Mouse (Mus musculus) MEL (cell line): ENCODE data around the gene Rbm45. TPM values are rescaled to one million over a fixed set of nuclear protein-coding genes. Genes with fewer than 3 reads are reported as not detected.

ENCODE experiments used
- DNase-seq: peaks from one replicate; pipeline ENCODE4 v3.0.0; 2011; ENCODE audit warnings: low read depth, low spot score
- H3K27ac ChIP-seq: 2 replicates; pipeline ENCODE4 v1.5.1; 2012; ENCODE audit warnings: low read depth, mild to moderate bottlenecking, control low read depth, low read length, moderate library complexity; ENCODE audit not compliant: control insufficient read depth
- H3K27me3 ChIP-seq, 2 experiments: fragments of 150-350 bp in 1 of 2; sonication (generic) in 1 of 2; 2 replicates each; pipeline ENCODE4 v1.6.1; 2012; ENCODE audit warnings: low read length in 2 of 2, mild to moderate bottlenecking in 2 of 2, improper control_type of control experiment in 1 of 2, moderate library complexity in 1 of 2; ENCODE audit not compliant: insufficient read depth in 2 of 2, control insufficient read depth in 1 of 2
- H3K36me3 ChIP-seq, 2 experiments: 2 replicates each; pipeline ENCODE4 v1.6.1; 2012 to 2014; ENCODE audit warnings: low read length in 2 of 2, improper control_type of control experiment in 1 of 2, inconsistent platforms in 1 of 2, mild to moderate bottlenecking in 1 of 2; ENCODE audit not compliant: insufficient read depth in 2 of 2, control insufficient read depth in 1 of 2
- H3K4me1 ChIP-seq, 2 experiments: fragments of 150-350 bp in 1 of 2; sonication (generic) in 1 of 2; 2 replicates each; pipeline ENCODE4 v1.6.1; 2012; ENCODE audit warnings: low read length in 2 of 2, improper control_type of control experiment in 1 of 2, mild to moderate bottlenecking in 1 of 2; ENCODE audit not compliant: insufficient read depth in 2 of 2, control insufficient read depth in 1 of 2
- H3K4me3 ChIP-seq, 2 experiments: fragments of 150-350 bp in 1 of 2; sonication (generic) in 1 of 2; 2 replicates each; pipeline ENCODE4 v1.5.1; 2012; ENCODE audit warnings: low read depth in 2 of 2, low read length in 2 of 2, mild to moderate bottlenecking in 2 of 2, moderate library complexity in 2 of 2, control low read depth in 1 of 2, improper control_type of control experiment in 1 of 2; ENCODE audit not compliant: control insufficient read depth in 1 of 2, insufficient read depth in 1 of 2
- H3K79me2 ChIP-seq: 2 replicates; pipeline ENCODE4 v1.6.1; 2012; ENCODE audit warnings: mild to moderate bottlenecking, low read length, moderate library complexity; ENCODE audit not compliant: control insufficient read depth, poor library complexity, insufficient read depth
- H3K9ac ChIP-seq: 2 replicates; pipeline ENCODE4 v1.6.1; 2012; ENCODE audit warnings: low read depth, mild to moderate bottlenecking, control low read depth, low read length, moderate library complexity; ENCODE audit not compliant: control insufficient read depth, poor library complexity, severe bottlenecking
- H3K9me3 ChIP-seq: fragments of 150-350 bp; sonication (generic); replicated peaks from 2 replicates; pipeline ENCODE4 v1.6.1; 2012; ENCODE audit warnings: mild to moderate bottlenecking, low read length, improper control_type of control experiment, moderate library complexity; ENCODE audit not compliant: insufficient read depth
- CHD1 ChIP-seq: IDR thresholded peaks from 2 replicates; pipeline ENCODE4 v1.6.1; 2012; ENCODE audit warnings: low read depth, mild to moderate bottlenecking, inconsistent platforms, low read length, improper control_type of control experiment
- E2F4 ChIP-seq: IDR thresholded peaks from 2 replicates; pipeline ENCODE4 v1.6.1; 2011; ENCODE audit warnings: low read depth, low read length, improper control_type of control experiment, borderline replicate concordance
- EP300 ChIP-seq, 2 experiments: IDR thresholded peaks; 2 replicates each; pipeline ENCODE4 v1.6.1; 2011; ENCODE audit warnings: improper control_type of control experiment in 2 of 2, low read length in 2 of 2, low read depth in 1 of 2, mild to moderate bottlenecking in 1 of 2
- GATA1 ChIP-seq: IDR thresholded peaks from 2 replicates; pipeline ENCODE4 v1.6.1; 2011; ENCODE audit warnings: low read depth, low read length, improper control_type of control experiment
- HCFC1 ChIP-seq: IDR thresholded peaks from 2 replicates; pipeline ENCODE4 v1.6.1; 2012; ENCODE audit warnings: low read depth, mild to moderate bottlenecking, inconsistent platforms, low read length, improper control_type of control experiment, moderate library complexity
- MAFK ChIP-seq: IDR thresholded peaks from 2 replicates; pipeline ENCODE4 v1.6.1; 2011; ENCODE audit warnings: low read depth, mild to moderate bottlenecking, low read length, improper control_type of control experiment, borderline replicate concordance
- MAX ChIP-seq: IDR thresholded peaks from 2 replicates; pipeline ENCODE4 v1.6.1; 2011; ENCODE audit warnings: low read length, improper control_type of control experiment
- MEF2A ChIP-seq: IDR thresholded peaks from 2 replicates; pipeline ENCODE4 v1.6.1; 2014; ENCODE audit warnings: low read depth, mild to moderate bottlenecking, inconsistent platforms, low read length, improper control_type of control experiment; ENCODE audit not compliant: poor library complexity, insufficient replicate concordance, severe bottlenecking; ENCODE audit errors: extremely low read depth
- MXI1 ChIP-seq: IDR thresholded peaks from 2 replicates; pipeline ENCODE4 v1.6.1; 2011; ENCODE audit warnings: mild to moderate bottlenecking, low read depth, low read length, improper control_type of control experiment
- NELFE ChIP-seq: IDR thresholded peaks from 2 replicates; pipeline ENCODE4 v1.6.1; 2011; ENCODE audit warnings: low read depth, low read length, improper control_type of control experiment
- POLR2AphosphoS2 ChIP-seq: IDR thresholded peaks from 2 replicates; pipeline ENCODE4 v1.6.1; 2011; ENCODE audit warnings: low read length, improper control_type of control experiment
- POLR2AphosphoS5 ChIP-seq: IDR thresholded peaks from 2 replicates; pipeline ENCODE4 v1.6.1; 2012; ENCODE audit warnings: low read depth, borderline replicate concordance, mild to moderate bottlenecking, inconsistent platforms, low read length, moderate library complexity, mixed read lengths
- RAD21 ChIP-seq: IDR thresholded peaks from 2 replicates; pipeline ENCODE4 v1.6.1; 2011; ENCODE audit warnings: mild to moderate bottlenecking, low read depth, low read length, improper control_type of control experiment
- RCOR1 ChIP-seq: IDR thresholded peaks from 2 replicates; pipeline ENCODE4 v1.6.1; 2012; ENCODE audit warnings: low read depth, mild to moderate bottlenecking, inconsistent platforms, low read length, improper control_type of control experiment
- SIN3A ChIP-seq: IDR thresholded peaks from 2 replicates; pipeline ENCODE4 v1.6.1; 2012; ENCODE audit warnings: low read length, improper control_type of control experiment, inconsistent platforms
- SMC3 ChIP-seq: IDR thresholded peaks from 2 replicates; pipeline ENCODE4 v1.6.1; 2011; ENCODE audit warnings: low read depth, low read length, improper control_type of control experiment
- UBTF ChIP-seq: IDR thresholded peaks from 2 replicates; pipeline ENCODE4 v1.6.1; 2012; ENCODE audit warnings: low read depth, mild to moderate bottlenecking, inconsistent platforms, low read length, improper control_type of control experiment, moderate library complexity, borderline replicate concordance; ENCODE audit not compliant: insufficient read depth
- USF1 ChIP-seq: IDR thresholded peaks from 2 replicates; pipeline ENCODE4 v1.6.1; 2014; ENCODE audit warnings: low read depth, mild to moderate bottlenecking, inconsistent platforms, low read length, improper control_type of control experiment, moderate library complexity
- USF2 ChIP-seq, 2 experiments: IDR thresholded peaks; 2 replicates each; pipeline ENCODE4 v1.6.1; 2011 to 2012; ENCODE audit warnings: improper control_type of control experiment in 2 of 2, low read length in 2 of 2, borderline replicate concordance in 1 of 2, inconsistent platforms in 1 of 2, low read depth in 1 of 2, mild to moderate bottlenecking in 1 of 2; ENCODE audit not compliant: insufficient read depth in 1 of 2
- ZC3H11A ChIP-seq: IDR thresholded peaks from 2 replicates; pipeline ENCODE4 v1.6.1; 2012; ENCODE audit warnings: low read depth, mild to moderate bottlenecking, inconsistent platforms, low read length, improper control_type of control experiment
- ZKSCAN1 ChIP-seq: IDR thresholded peaks from 2 replicates; pipeline ENCODE4 v1.6.1; 2012; ENCODE audit warnings: low read depth, mild to moderate bottlenecking, inconsistent platforms, low read length, improper control_type of control experiment, moderate library complexity
- ZNF384 ChIP-seq: IDR thresholded peaks from 2 replicates; pipeline ENCODE4 v1.6.1; 2012; ENCODE audit warnings: low read depth, mild to moderate bottlenecking, inconsistent platforms, low read length, improper control_type of control experiment
- polyA plus RNA-seq, 2 experiments: library from polyadenylated mRNA; stranded (reverse) in 1 of 2; unstranded in 1 of 2; fragments of >175 nt in 1 of 2; fragments of >200 nt in 1 of 2; gene quantifications; 2 replicates each; pipeline versions ENCODE4 v1.2.1 to v1.2.4; 2012; ENCODE audit warnings: low replicate concordance in 2 of 2, low read depth in 1 of 2; ENCODE audit not compliant: insufficient read length in 2 of 2, insufficient read depth in 1 of 2, missing spikeins in 1 of 2
- total RNA-seq: library from RNA; depleted of rRNA; stranded (reverse); fragments of 300-350 nt; gene quantifications from 2 replicates; pipeline ENCODE4 v1.2.3, GENCODE M21; 2012

Gene Rbm45
- total and polyA plus RNA-seq, 3 experiments = 38.8 to 39.4 TPM; not detected in 1

DNA sequence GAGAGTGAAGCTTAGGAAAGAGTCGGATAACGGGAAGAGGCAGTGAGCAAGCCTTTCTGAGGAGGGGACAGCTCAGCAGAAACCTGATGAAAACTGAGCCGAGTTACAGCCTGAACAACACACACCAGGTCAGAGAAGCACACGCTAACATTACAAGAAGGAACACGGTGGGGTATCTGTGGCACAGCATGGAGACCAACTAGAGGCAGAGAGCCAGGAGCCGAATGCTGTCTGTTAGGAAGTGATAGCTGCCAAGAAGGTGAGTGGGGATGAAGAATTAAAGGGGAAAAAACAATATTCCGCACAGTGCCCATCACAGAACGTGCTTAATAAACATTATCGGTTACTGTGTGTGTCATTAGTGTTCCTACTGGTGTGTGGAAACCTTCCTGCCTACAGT, 27.6 kb upstream of the Rbm45 start:
- no peaks in the 10 kb centered on the region for H3K79me2 ChIP-seq
- no peaks in the 10 kb centered on the region for H3K36me3 ChIP-seq
- TF ChIP-seq SIN3A = no peak
- no peak for TF ChIP-seq MAX
- no peak for TF ChIP-seq UBTF
- no peak for TF ChIP-seq MEF2A
- TF ChIP-seq MAFK = no peak
- no peak for TF ChIP-seq CHD1
- TF ChIP-seq HCFC1 = no peak
- TF ChIP-seq NELFE = no peak
- TF ChIP-seq EP300 (IDR thresholded peaks at IDR 0.05; ENCODE audit: low read depth in 1 of 2, low read length in 2 of 2) = no peak
- TF ChIP-seq RAD21 = no peak
- TF ChIP-seq RCOR1 = no peak
- no peak for TF ChIP-seq USF2 (IDR thresholded peaks at IDR 0.05; ENCODE audit: borderline replicate concordance in 1 of 2, insufficient read depth in 1 of 2, low read depth in 1 of 2, low read length in 2 of 2)
- TF ChIP-seq ZKSCAN1 = no peak
- no peak for TF ChIP-seq ZNF384
- TF ChIP-seq GATA1 = no peak
- TF ChIP-seq USF1 = no peak
- no peak for TF ChIP-seq ZC3H11A
- no peak for TF ChIP-seq MXI1
- H3K9ac ChIP-seq = no peak overlapping the region
- H3K4me1 ChIP-seq = no peaks in the 10 kb centered on the region
- no peak overlapping the region for H3K4me3 ChIP-seq
- H3K27me3 ChIP-seq = no peaks in the 10 kb centered on the region
- no peak for DNase-seq
- no peak overlapping the region for H3K27ac ChIP-seq
- H3K9me3 ChIP-seq = no peaks in the 10 kb centered on the region

- H3K27me3 ChIP-seq = no peaks in the 10 kb centered on the region
- no peaks in the 10 kb centered on the region for H3K79me2 ChIP-seq
- H3K36me3 ChIP-seq = no peaks in the 10 kb centered on the region
- no peak overlapping the region for H3K27ac ChIP-seq
- TF ChIP-seq SMC3 = no peak
- TF ChIP-seq GATA1 = no peak
- no peak for TF ChIP-seq USF2 (IDR thresholded peaks at IDR 0.05; ENCODE audit: borderline replicate concordance in 1 of 2, insufficient read depth in 1 of 2, low read depth in 1 of 2, low read length in 2 of 2)
- no peak for TF ChIP-seq RAD21
- TF ChIP-seq MEF2A = no peak
- TF ChIP-seq POLR2AphosphoS2 = no peak
- no peak for TF ChIP-seq E2F4
- no peak for TF ChIP-seq POLR2AphosphoS5
- H3K9ac ChIP-seq = no peak overlapping the region
- H3K9me3 ChIP-seq = no peaks in the 10 kb centered on the region
- no peaks in the 10 kb centered on the region for H3K4me1 ChIP-seq
- no peak for DNase-seq
- H3K4me3 ChIP-seq = no peak overlapping the region
These were observed 21.9 kb upstream of the Rbm45 start for GRCm38 (mm10) chr2:76347839-76348238.
